In genomic region chr19:15829158-15829557, GRCm38 (mm10) we compare ENCODE assay signal across 15 mouse cellular contexts.
A peak's percentile ranks its signal among the peaks of the same experiment; 100 is the strongest.
DNase-seq lines count a peak whose midpoint lies in the region; ATAC-seq and TF ChIP-seq lines count a peak whose summit lies in the region.
"Had no signal": no experiment of that assay in that cellular context is flagged by ENCODE, and none has a peak within 500 bp of the region (broad histone marks: within the 10 kb centered on the region; RNA-seq: fewer than 3 reads in every experiment).

No protein-coding gene starts in this region.

- 18% methylated on average over 5 of the region's 5 CpGs for WGBS in kidney, embryonic 16.5 days
- 40% methylated on average over 5 of the region's 5 CpGs for WGBS in kidney, adult 2 months
- 48% methylated on average over 5 of the region's 5 CpGs for WGBS in intestine, embryonic 16.5 days
- WGBS in macrophage (ENCODE audit: missing documents), result 12% methylated on average over 5 of the region's 5 CpGs
- 83% methylated on average over 5 of the region's 5 CpGs for WGBS in midbrain, postnatal 0 days

- peak; percentile 88 for ATAC-seq in kidney, embryonic 16.5 days (ENCODE audit: low FRiP score, low TSS enrichment)
- ATAC-seq in intestine, embryonic 16.5 days, result peak; percentile 42
- ATAC-seq in midbrain, postnatal 0 days (ENCODE audit: low FRiP score), result no peak
- ATAC-seq: CD4-positive, CD25-positive, alpha-beta regulatory T cell, adult 4 months; midbrain, embryonic 13.5 days; Patski had no signal

- peaks cover 28% of the 10 kb centered on the region for H3K4me1 ChIP-seq in kidney, embryonic 16.5 days (ENCODE audit: insufficient read depth, low read length)
- no peaks in the 10 kb centered on the region for H3K4me1 ChIP-seq in kidney, adult 2 months (ENCODE audit: control insufficient read depth, insufficient read depth, low read length)
- 0 out of 2 replicates have a peak, but pooled peaks cover 4% of the 10 kb centered on the region for H3K4me1 ChIP-seq in intestine, embryonic 16.5 days (ENCODE audit: control insufficient read depth, insufficient read depth, low read length)
- H3K4me1 ChIP-seq in midbrain, postnatal 0 days (ENCODE audit: insufficient read depth, low read length), result no peaks in the 10 kb centered on the region
- H3K4me1 ChIP-seq: midbrain, embryonic 13.5 days had no signal

- no peak for TF ChIP-seq CTCF in kidney, adult 2 months (conservative IDR thresholded peaks at IDR 0.05; ENCODE audit: insufficient read depth, insufficient read length, low read depth, low read length)
- TF ChIP-seq CTCF in midbrain, postnatal 0 days (IDR thresholded peaks at IDR 0.05), result no peak

- no peak for TF ChIP-seq POLR2A in kidney, adult 2 months (IDR thresholded peaks at IDR 0.05; ENCODE audit: low read depth, low read length)

- no peak overlapping the region for H3K4me2 ChIP-seq in kidney, embryonic 16.5 days (replicated peaks; ENCODE audit: low read depth, low read length)
- no peak overlapping the region for H3K4me2 ChIP-seq in intestine, embryonic 16.5 days (ENCODE audit: low read depth, low read length)
- no peak overlapping the region for H3K4me2 ChIP-seq in midbrain, postnatal 0 days (ENCODE audit: low read depth, low read length, poor library complexity, severe bottlenecking)
- H3K4me2 ChIP-seq: midbrain, embryonic 13.5 days had no signal

- H3K9ac ChIP-seq in kidney, embryonic 16.5 days (replicated peaks; ENCODE audit: low read length), result no peak overlapping the region
- H3K9ac ChIP-seq in intestine, embryonic 16.5 days (ENCODE audit: low read depth, low read length), result no peak overlapping the region
- no peak overlapping the region for H3K9ac ChIP-seq in midbrain, postnatal 0 days (replicated peaks; ENCODE audit: low read length, poor library complexity, severe bottlenecking)
- H3K9ac ChIP-seq: midbrain, embryonic 13.5 days had no signal

- H3K36me3 ChIP-seq in kidney, embryonic 16.5 days (ENCODE audit: insufficient read depth, low read length), result no peaks in the 10 kb centered on the region
- no peaks in the 10 kb centered on the region for H3K36me3 ChIP-seq in kidney, adult 2 months (ENCODE audit: control insufficient read depth, insufficient read depth, low read length)
- no peaks in the 10 kb centered on the region for H3K36me3 ChIP-seq in intestine, embryonic 16.5 days (ENCODE audit: control insufficient read depth, insufficient read depth, low read length)
- no peaks in the 10 kb centered on the region for H3K36me3 ChIP-seq in macrophage (ENCODE audit: inconsistent target)
- no peaks in the 10 kb centered on the region for H3K36me3 ChIP-seq in midbrain, postnatal 0 days (ENCODE audit: insufficient read depth, low read length)
- H3K36me3 ChIP-seq: midbrain, embryonic 13.5 days had no signal

- no peaks in the 10 kb centered on the region for H3K79me2 ChIP-seq in macrophage (ENCODE audit: inconsistent target)

- H3K27me3 ChIP-seq in kidney, embryonic 16.5 days (ENCODE audit: insufficient read depth, low read length), result no peaks in the 10 kb centered on the region
- H3K27me3 ChIP-seq in kidney, adult 2 months (replicated peaks; ENCODE audit: control insufficient read depth, insufficient read depth, low read length), result no peaks in the 10 kb centered on the region; the same call in 1 of the 2 replicates
- H3K27me3 ChIP-seq in intestine, embryonic 16.5 days (replicated peaks; ENCODE audit: control insufficient read depth, insufficient read depth, low read length), result no peaks in the 10 kb centered on the region
- H3K27me3 ChIP-seq in midbrain, postnatal 0 days (ENCODE audit: insufficient read depth, low read length), result no peaks in the 10 kb centered on the region

- peak overlapping the region; percentile 72 for H3K27ac ChIP-seq in kidney, embryonic 16.5 days (ENCODE audit: low read length)
- no peak overlapping the region for H3K27ac ChIP-seq in kidney, adult 2 months (ENCODE audit: insufficient read depth, low read depth, low read length)
- no peak overlapping the region for H3K27ac ChIP-seq in intestine, embryonic 16.5 days (ENCODE audit: low read length)
- H3K27ac ChIP-seq in macrophage, result peak overlapping the region; percentile 61
- no peak overlapping the region for H3K27ac ChIP-seq in midbrain, postnatal 0 days (ENCODE audit: low read depth, low read length)
- H3K27ac ChIP-seq: midbrain, embryonic 13.5 days had no signal

- H3K9me3 ChIP-seq in kidney, embryonic 16.5 days (ENCODE audit: low read length), result no peaks in the 10 kb centered on the region
- H3K9me3 ChIP-seq in intestine, embryonic 16.5 days (ENCODE audit: control insufficient read depth, low read length), result no peaks in the 10 kb centered on the region
- no peaks in the 10 kb centered on the region for H3K9me3 ChIP-seq in midbrain, postnatal 0 days (ENCODE audit: low read length)
- H3K9me3 ChIP-seq: midbrain, embryonic 13.5 days had no signal

- no peak overlapping the region for H3K4me3 ChIP-seq in kidney, embryonic 16.5 days (ENCODE audit: low read length)
- H3K4me3 ChIP-seq in kidney, adult 2 months (ENCODE audit: insufficient read depth, low read depth, low read length), result no peak overlapping the region
- no peak overlapping the region for H3K4me3 ChIP-seq in intestine, embryonic 16.5 days (ENCODE audit: low read length)
- no peak overlapping the region for H3K4me3 ChIP-seq in macrophage (ENCODE audit: inconsistent target)
- H3K4me3 ChIP-seq in midbrain, postnatal 0 days (ENCODE audit: low read depth, low read length), result no peak overlapping the region
- H3K4me3 ChIP-seq: midbrain, embryonic 13.5 days had no signal

- no peak for DNase-seq in kidney, adult 2 months
- DNase-seq in B cell, adult 2 months, result peak; percentile 71 to 74
- no peak for DNase-seq in frontal cortex, postnatal 36 days (ENCODE audit: low spot score in 2 of 2)
- DNase-seq in right cerebral cortex, postnatal 14 days, result no peak
- no peak for DNase-seq in midbrain, postnatal 0 days (ENCODE audit: low spot score)
- DNase-seq: adrenal gland, adult 2 months; heart, adult 18-20 months; heart, postnatal 36 days; kidney, adult 18-20 months had no signal

Comparison
In these comparisons a context has a peak if more than half of its experiments do, and no peak if none do; other contexts are left out.
1. H3K27ac ChIP-seq: peak in kidney, embryonic 16.5 days (single experiment) and macrophage (single experiment); none in kidney, adult 2 months (single experiment), intestine, embryonic 16.5 days (single experiment) and midbrain, postnatal 0 days (single experiment).
2. DNase-seq: peak in B cell, adult 2 months (2 of 2); none in kidney, adult 2 months (single experiment), frontal cortex, postnatal 36 days (0 of 2), right cerebral cortex, postnatal 14 days (single experiment) and midbrain, postnatal 0 days (single experiment).